Mouse (Mus musculus) kidney, postnatal 10 days (tissue): Measurements from ENCODE around the gene Zfp455.
"Not testable (repeated sequence)": the region's sequence is repeated elsewhere in the genome, so short reads cannot be mapped to it uniquely, and the experiment has no call there.

ENCODE experiments used
- DNase-seq: peaks from one replicate; pipeline ENCODE4 v3.0.0; 2021; ENCODE audit warnings: mixed read lengths

The Zfp455 gene

DNA sequence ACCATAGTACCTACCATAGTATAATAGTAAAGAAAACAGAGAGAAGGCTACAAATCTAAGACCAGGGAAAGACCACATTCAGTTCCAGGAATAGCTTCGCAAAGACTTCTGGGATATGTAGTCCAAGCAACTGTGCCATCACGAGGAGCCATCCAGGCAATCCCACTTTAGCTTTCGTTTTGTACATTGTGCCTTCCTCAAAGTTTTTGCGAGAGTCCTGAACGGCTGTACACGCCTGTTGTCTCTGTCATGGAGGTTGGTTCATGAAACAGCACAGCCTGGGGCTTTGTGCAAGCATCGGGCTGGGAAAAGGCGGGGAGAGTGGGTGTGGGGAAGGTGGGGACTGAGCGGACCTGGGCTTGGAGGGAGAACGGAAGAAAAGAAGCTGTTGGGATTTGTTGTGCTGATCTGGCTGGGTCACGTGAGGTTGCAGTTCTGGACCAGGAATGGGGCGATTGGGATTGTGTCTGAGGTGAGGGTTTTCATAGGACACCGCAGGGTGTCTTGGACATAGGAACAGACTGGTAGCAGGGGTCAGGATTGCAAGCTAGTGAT, at the start of gene Zfp455:
TSS of gene Zfp455 (plus strand) at position 167 of the 555 bp plus-strand sequence.
- DNase-seq, result peak; percentile 55

DNA sequence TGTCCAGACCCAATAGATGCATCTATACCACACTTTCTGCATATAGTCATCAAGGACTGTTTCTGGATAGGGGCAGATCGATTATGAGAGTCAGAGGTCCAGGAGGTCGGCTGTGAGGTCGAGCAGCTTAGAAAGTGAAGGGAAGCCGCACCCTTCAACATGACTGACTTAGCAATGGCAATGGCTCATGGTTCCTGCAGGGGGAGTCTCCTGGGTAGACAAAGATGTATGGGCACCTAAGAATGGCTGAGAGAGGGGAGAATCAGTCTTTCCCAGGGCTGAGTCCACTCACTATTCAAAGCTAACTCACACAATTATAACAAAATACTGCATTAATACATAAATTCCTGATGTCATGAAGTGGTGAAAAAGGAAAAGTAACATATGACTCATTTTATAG, 28.2 kb upstream of the Zfp455 start:
- DNase-seq, result not testable (repeated sequence)

DNA sequence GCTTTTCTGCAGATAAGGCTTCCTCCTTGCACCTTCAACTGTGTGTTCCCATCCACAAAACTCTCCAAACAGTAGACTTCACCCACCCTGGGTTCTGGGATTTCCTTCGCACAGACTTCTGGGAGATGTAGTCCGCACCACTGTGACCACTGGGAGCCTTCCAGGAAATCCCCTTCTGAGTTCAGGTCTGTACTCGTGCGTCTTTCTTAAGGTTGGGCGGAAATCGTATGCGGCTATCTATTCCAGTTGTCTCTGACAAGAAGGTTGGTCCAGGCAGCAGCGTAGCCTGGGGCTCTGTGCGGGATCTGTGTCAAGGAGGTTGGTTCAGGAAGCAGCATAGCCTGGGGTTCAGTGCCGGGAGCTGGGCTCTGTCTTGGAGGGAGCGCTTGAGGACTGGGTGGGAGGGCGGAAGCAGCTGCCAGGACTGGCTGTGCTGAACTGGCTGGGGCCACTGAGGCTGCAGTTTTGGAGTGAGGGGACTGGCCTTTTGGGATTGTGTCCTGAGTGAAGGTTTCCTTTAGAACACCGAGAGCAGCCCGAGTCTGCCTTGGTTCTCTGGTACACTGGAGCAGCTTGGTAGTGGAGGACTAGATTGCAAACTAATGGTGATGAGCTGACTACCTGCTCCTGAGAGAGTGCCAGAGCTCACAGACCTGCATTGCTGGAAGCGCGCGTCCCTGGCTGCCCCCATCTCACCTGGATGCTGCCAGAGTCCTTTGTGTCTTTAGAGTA, 21.1 kb upstream of the Zfp455 start, which contains the start of gene Rsl1:
TSS of gene Rsl1 (plus strand) at position 192 of the 732 bp plus-strand sequence.
- peak; percentile 85 for DNase-seq

DNA sequence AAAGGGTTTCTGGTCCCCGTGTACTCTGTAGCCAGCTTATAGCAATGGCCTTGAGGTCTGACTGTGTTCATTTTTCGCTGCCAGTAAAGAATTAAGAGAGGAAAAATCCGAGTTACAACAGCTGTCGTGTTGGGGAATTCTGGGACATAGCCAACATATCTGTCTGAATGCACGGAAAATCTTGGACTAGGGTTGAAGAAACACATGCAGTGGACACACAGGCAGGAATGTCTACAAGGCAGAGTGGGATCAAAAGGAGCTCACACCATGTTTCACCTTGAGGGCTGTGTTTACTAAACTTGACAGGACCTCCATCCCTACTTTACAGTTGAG, 20.6 kb upstream of the Zfp455 start:
- DNase-seq, result peak; percentile 25

DNA sequence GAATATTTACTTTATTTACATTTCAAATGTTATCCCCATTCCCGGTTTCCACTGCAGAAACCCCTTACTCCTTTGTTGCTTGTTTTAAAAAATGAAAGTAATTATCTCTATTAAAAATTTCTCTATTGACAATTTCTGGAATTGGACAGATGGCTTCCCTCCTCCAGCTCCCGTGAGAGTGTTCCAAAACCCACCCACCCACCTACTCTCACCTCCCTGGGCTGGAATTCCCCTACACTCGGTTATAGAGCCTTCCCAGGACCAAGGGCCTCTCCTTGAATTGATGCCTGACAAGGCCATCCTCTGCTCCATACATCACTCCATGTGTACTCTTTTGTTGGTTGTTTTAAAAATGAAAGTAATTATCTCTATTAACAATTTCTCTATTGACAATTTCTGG, 7.3 kb downstream of the Zfp455 start:
- DNase-seq, result no peak

DNA sequence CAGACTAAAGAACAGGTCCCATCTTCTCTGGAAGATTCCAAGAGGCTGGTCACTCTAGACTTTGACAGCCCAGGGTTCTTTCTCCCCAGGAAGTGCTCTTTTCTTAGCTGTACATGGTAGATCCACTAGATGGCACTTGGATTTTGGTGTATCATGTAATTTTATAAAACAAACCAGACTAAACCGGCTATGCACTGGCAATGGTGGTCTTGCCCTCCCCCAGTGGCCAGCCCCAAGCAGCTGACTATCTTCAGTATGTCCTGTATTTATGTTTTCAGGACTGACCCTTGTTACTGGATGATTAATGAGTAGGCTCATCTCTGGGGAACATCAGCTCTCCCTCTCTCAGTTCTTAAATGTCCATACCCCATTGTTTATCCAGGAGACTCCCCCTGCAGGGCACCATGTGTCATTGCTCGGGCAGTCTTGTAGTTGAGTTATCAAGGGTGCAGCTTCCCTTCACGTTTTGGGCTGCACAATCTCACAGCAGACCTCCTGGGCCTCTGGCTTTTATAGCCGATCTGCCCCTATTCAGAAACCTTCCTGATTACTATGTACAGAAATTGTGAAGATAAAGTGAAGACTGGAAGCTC, 19.8 kb downstream of the Zfp455 start:
- DNase-seq, result no peak
